Mouse (Mus musculus) cerebellum, adult 2 months (tissue): Measurements from ENCODE around the gene Prkar1b.

ENCODE experiments used
- CTCF ChIP-seq: fragments of 200-500 bp; IDR thresholded peaks from 2 replicates; pipeline ENCODE4 v1.5.1; 2011; ENCODE audit warnings: low read depth, mild to moderate bottlenecking, control low read depth, low read length, moderate library complexity, borderline replicate concordance; ENCODE audit not compliant: insufficient read depth
- POLR2A ChIP-seq: fragments of 200-500 bp; IDR thresholded peaks from 2 replicates; pipeline ENCODE4 v1.6.1; 2011; ENCODE audit warnings: low read length, control low read depth, borderline replicate concordance; ENCODE audit not compliant: insufficient read depth

DNA sequence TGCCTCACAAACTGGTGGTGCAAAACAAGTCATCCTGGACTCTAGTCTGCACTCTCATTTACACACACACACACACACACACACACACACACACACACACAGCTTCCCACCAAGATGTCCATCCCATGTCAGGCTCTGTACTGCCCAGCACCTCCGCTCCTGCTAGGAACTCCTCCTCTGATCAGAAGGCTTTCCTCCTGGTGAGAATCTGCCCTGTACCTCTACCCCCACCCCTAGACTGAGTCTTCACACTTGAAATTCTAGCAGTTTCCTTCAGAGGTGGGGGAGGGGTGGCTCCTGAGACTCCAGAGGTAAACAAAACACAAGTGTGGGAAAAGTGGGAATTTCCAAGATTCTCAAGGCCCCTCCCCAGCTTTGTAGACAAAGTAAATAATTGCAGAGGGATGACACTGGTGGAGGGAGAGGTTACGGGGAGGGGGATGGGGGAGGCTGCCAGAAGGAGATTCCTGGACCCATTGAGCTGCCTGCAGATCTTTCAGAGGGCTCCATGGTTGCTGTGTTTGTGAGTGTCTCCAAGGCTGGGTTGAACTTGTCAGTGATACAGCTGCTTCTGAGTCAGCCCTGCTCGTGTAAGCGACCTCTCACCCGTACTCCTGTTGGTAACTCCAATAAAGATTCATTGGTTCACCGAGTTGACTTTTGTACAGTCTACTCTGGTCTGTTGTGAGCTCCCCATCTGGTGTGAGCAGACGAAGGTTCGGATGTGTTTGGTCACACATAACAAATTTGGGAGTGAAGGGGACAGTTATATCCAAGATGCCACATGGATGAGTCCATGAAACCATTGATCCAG, 54.3 kb downstream of the Prkar1b start:
- TF ChIP-seq POLR2A: no peak
- no peak for TF ChIP-seq CTCF
